Mouse (Mus musculus): ENCODE measurements around the gene Ppid. TPM values are rescaled to one million over a fixed set of nuclear protein-coding genes. Genes with fewer than 3 reads are reported as not detected.
"Not testable (repeated sequence)": the region's sequence is repeated elsewhere in the genome, so short reads cannot be mapped to it uniquely, and the experiment has no call there.

Gene Ppid
- total RNA-seq, 2 experiments from 2014 or later, result 67.2 to 73.7 TPM

DNA sequence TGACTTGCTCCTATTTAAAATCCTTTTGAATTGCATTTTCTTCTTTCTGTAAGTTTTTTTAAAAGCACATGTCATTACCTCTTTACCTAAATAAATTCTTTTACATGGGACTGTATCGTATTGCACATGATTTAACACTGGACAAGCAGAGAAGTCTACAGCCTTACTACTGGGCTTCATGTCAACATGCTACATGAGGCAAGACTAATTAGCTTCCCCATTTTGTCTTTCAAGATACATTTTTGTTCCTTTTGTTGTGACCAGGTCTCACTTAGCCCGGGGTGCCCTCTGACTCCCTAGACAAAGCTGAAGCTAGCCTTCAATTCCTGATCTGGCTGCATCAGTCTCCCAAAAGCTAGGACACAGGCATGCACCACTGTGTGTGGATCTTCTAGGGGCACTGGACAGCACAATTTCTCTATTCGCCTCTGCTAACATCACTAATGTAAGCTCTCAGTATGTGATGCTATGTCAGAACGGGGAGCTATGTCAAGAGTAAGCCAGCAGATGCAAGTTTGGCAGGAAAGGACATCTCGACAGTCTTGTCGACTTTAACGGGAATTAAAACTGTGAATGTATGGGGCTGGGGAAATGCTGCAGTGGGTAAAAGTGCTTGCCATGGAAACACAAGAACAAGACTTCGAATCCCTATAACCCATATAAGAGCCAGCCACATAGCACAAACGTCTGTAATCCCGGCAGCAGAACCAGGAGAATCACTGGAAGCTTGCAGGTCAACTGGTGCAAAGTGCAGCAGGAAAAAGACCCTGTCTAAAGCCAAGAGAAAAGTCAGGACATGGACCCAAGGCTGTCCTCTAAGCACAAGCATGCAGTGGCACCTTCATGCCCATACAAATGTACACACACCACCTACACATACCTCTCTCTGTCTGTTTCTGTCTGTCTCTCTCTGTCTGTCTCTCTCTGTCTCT lies 29.1 kb upstream of the Ppid start:
- no peak overlapping the region for H3K4me3 ChIP-seq
- no peak overlapping the region for H3K27ac ChIP-seq
- no peak for TF ChIP-seq CTCF (IDR thresholded peaks at IDR 0.05)
- no peak for DNase-seq (ENCODE audit: extremely low spot score in 1 of 2, low spot score in 2 of 2)
- intact Hi-C loops (cut with DNase I), result loop anchor here (10.0 kb wide), 1 partner anchor 47 kb away; no protein-coding TSS in a partner anchor

DNA sequence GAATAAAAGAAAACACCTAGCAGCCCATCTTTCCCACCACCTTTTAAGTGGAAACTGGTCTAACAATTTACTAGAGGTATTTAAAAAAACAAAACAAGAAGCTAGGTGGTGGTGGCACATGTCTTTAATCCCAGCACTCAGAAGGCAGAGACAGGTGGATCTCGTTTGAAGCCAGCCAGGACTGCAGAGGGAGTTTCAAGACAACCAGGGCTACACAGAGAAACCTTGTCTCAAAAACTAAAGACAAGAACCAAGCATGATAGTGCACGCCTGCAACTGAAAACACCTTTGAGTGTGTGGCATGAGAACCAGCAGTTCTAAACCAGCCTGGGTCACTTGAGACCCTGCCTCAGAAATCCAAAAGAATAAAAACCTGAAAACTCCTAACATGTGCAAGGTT lies 27.6 kb upstream of the Ppid start:
- Histone ChIP-seq H3K27ac (no peak overlapping the region), H3K4me3 (no peak overlapping the region)
- TF ChIP-seq CTCF (IDR thresholded peaks at IDR 0.05), result no peak
- intact Hi-C loops (cut with DNase I), result loop anchor here (10.0 kb wide), 1 partner anchor 49 kb away; no protein-coding TSS in a partner anchor
- DNase-seq (ENCODE audit: extremely low spot score in 1 of 2, low spot score in 2 of 2), result no peak

DNA sequence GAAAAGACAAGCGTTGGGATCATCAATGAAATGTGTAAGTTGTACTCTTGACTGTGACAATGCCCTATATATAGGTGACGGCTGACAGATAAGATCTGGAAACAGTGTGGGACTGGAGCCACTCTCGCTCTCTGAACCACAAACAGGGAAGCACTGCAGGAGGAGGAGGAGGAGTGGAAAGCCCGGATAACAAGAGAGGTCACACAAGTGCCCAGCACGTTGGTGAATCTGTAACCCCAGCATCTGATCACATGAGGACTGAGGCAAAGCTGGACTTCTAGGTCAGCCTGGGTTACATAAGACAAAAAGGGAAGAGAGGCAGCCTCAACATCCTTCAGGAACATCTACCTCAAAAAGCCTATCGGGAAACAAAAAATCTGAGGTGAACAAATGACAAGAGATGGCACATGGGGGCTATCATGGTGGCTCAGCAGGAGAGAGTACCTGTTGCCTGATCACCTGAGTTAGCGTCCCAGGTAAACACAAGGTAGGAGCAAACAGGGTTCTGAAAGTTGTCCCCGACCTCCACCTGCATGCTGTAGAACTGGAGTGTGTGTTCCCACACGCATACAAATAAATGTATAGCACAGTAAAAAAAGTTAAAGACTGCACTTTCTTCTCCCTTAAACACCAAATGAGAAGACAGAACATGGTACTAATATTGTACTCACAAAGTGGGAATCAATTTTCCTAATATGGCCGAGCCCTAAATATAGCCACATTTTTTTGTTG lies 26.1 kb upstream of the Ppid start:
- Histone ChIP-seq H3K4me3 (no peak overlapping the region), H3K27ac (no peak overlapping the region)
- DNase-seq (ENCODE audit: extremely low spot score in 1 of 2, low spot score in 2 of 2), result no peak
- intact Hi-C loops (cut with DNase I), result loop anchor here (5.0 to 10.0 kb wide), 3 partner anchors 33 to 363 kb away; no protein-coding TSS in a partner anchor
- no peak for TF ChIP-seq CTCF (IDR thresholded peaks at IDR 0.05)

DNA sequence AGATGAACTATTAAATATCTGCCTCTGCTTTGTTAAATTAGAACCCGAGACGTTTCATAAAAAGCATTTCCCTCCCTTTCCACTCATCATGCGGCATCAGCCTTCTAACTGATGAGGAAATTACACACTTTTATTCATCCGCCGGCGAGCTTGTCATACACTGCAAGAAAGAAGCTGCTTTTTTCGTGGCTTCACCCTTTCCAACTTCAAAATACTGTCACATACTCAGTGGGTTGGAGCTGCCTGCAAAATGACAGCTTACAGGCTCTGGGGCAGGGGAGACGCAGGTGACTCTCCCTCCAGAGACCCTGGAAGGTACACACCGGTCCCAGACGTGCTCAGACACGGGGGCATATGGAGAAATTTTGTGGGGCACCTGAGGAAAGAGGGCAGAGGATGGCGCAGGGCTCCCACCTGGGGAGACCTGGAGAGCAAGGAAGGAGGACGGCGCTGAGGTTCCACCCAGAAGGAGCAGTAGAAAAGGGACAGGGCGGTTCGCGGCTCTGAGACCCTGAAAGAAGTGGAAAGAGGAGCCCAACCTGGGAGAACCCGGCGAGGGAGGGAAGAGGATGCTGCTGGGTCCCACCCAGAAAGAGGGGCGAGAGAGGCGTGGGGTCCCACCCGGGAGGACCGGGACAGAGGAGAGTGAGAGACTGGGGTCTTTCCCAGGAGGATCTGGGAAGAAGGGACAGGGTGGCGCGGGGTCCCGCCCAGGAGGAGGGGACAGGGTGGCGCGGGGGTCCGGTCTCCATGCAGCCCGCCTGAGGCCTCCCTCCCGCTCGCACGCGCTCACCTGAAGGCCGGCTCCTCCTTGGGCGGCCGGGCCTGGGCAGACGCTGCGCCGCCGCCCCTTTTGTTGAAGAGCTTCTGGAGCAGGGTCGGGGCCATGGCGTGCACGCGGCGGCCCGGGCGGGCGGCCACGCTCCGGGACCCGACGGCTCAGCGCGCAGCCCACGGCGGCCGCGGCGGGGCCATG lies 24.1 kb upstream of the Ppid start:
- peak overlapping the region; percentile 75 for H3K27ac ChIP-seq
- intact Hi-C loops (cut with DNase I), result loop anchor here (2.0 to 10.0 kb wide), 4 partner anchors 35 to 365 kb away; partner anchors contain the start of gene Rapgef2
- DNase-seq (ENCODE audit: extremely low spot score in 1 of 2, low spot score in 2 of 2), result peak; percentile 19 to 26
- TF ChIP-seq CTCF (IDR thresholded peaks at IDR 0.05), result no peak
- peak overlapping the region; percentile 73 for H3K4me3 ChIP-seq

DNA sequence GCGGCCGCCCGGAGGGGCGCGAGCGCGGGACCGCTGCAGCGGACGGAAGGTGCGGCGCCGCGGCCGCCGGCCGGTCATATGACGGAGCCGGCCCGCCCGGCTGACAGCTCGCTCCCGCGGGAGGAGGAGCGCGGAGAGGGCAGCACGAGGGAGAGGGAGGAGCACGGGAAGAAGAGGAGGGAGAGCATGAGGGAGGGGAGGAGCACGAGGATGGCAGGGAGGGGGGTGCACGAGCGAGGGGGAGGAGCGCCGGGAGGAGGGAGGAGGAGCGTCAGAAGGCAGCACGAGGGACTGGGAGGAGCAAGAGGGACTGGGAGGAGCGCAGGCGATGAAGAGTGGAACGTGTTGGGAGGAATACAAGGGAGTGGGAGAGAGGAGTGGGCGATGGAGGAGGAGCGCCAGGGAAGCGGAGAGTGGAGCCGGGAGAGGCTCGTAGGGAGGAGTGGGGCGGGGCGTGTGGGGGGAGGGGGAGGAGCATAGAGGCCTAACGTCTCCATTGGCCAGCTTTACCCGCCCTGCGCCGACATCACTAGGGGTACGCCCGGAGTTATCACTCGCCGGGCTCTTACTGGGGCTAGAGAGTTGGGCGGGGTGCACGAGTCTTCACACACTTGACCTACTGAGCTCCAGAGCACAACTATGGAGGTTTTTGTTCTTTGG lies 23.3 kb upstream of the Ppid start, which contains the start of gene Fnip2:
Fnip2 (minus strand) TSS at position 94 of the 660 bp plus-strand sequence.
- Histone ChIP-seq H3K4me3 (peak within 1 kb of the TSS; percentile 73), H3K27ac (peak within 1 kb of the TSS; percentile 85)
- no peak for TF ChIP-seq CTCF (IDR thresholded peaks at IDR 0.05)
- DNase-seq (ENCODE audit: extremely low spot score in 1 of 2, low spot score in 2 of 2), result peak; percentile 81 to 89
- intact Hi-C loops (cut with DNase I), result loop anchor here (2.0 to 10.0 kb wide), 4 partner anchors 36 to 366 kb away; partner anchors contain the start of gene Rapgef2

DNA sequence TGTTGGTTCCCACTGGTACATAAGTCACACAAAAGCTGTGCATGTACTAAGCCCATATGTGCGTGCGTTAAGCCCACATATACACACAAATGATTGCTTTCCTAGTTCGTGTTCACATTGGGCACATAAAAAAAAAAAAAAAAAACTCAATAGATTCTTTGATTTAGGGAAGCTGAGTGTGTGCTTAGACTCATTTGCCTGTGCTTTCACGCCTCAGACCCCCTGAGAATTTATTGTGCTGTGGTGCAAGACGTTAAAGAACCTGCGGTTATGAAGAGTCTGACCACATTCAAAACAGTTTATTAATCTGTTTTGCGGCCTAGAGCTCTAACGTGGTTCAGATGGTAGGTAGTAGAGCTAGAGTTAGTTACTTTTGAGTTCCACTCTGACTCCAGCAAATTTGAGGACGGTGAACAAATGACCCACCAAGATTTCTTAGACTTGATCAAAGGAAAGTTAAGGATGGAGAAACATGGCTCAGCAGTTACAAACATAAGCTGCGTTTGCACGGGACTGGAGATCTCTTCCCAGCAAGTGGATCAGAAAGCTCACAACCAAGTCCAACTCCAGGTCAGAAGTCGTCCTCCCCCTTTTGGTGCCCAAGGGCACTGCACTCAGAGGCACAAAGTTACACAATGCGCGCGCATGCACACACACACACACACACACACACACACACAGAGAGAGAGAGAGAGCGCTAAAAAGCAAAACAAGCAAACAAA lies 22.4 kb upstream of the Ppid start:
- no peak for DNase-seq (ENCODE audit: extremely low spot score in 1 of 2, low spot score in 2 of 2)
- no peak for TF ChIP-seq CTCF (IDR thresholded peaks at IDR 0.05)
- Histone ChIP-seq H3K27ac (peak overlapping the region; percentile 54; the same call in 1 of the 2 replicates), H3K4me3 (no peak overlapping the region)
- intact Hi-C loops (cut with DNase I), result loop anchor here (5.0 to 10.0 kb wide), 3 partner anchors 36 to 366 kb away; no protein-coding TSS in a partner anchor

DNA sequence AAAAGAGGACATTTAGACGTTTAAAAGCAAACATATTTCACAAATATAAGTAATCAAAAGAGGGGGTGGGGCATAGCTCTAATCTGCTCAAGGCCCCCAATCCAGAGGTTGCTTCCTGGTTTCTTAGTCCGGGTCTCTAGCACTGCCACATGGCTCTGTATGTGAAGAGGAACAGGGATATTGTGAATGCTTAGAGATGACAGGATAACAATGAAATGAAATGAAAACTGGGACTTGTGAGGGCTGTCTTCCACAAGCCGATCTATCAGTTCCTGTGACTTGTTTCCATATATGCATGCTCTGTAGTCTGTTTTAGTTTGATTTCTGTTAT lies 21.8 kb upstream of the Ppid start:
- intact Hi-C loops (cut with DNase I), result loop anchor here (5.0 to 10.0 kb wide), 3 partner anchors 37 to 367 kb away; no protein-coding TSS in a partner anchor
- Histone ChIP-seq H3K4me3 (no peak overlapping the region), H3K27ac (no peak overlapping the region)
- no peak for DNase-seq (ENCODE audit: extremely low spot score in 1 of 2, low spot score in 2 of 2)
- no peak for TF ChIP-seq CTCF (IDR thresholded peaks at IDR 0.05)

DNA sequence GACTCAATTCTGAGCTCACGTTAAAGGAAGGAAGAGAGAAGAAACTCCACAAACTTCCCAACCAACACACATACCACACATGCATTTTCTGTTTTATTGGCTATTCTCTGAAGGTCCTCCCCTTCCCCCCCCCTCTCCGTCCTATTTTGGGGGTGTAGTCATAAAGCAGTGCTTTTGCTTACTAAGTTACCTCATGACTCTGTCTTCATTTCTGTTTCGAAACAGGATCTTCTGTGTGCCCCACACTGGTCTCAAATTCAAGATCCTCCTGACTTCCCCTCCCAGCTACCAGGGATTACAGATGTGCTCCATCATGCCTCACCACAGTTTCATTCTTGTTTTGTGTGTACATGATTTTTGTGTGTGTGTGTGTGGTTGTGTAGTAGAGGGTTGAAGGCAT lies 18.7 kb upstream of the Ppid start:
- intact Hi-C loops (cut with DNase I), result no loop called here
- DNase-seq (ENCODE audit: extremely low spot score in 1 of 2, low spot score in 2 of 2), result no peak
- Histone ChIP-seq H3K4me3 (no peak overlapping the region), H3K27ac (no peak overlapping the region)
- TF ChIP-seq CTCF (IDR thresholded peaks at IDR 0.05), result no peak

DNA sequence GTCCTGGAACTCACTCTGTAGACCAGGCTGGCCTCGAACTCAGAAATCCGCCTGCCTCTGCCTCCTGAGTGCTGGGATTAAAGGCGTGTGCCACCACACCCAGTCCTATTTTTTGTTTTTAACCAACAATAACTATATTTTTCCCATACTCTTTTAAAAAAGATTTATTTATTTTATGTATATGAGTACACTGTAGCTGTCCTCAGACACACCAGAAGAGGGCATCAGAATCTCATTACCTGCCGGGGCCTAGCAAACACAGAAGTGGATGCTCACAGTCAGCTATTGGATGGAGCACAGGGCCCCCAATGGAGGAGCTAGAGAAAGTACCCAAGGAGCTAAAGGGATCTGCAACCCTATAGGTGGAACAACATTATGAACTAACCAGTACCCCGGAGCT lies 17.8 kb upstream of the Ppid start:
- intact Hi-C loops (cut with DNase I); H3K27ac ChIP-seq; DNase-seq (ENCODE audit: extremely low spot score in 1 of 2, low spot score in 2 of 2); H3K4me3 ChIP-seq: not testable (repeated sequence)

DNA sequence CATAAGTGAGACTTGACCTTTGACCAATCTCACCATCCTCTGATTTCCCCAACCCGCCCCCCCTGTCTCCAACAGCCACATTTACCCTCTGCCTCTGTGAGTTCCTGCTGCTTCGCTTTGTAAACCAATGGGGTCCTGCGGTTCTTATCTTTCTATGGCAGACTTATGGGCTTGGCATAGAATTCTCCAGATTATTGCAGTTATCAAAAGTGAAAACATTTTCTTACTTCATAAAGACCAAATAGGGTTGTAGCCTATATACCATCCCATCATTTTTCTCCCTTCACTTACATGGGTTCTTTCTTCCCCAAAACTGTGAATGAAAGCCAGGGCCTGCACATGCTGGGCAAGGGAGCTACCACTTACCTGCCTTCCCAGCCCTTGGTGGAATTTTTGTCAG lies 16.8 kb upstream of the Ppid start:
- Histone ChIP-seq H3K4me3 (no peak overlapping the region), H3K27ac (no peak overlapping the region)
- TF ChIP-seq CTCF (IDR thresholded peaks at IDR 0.05), result no peak
- intact Hi-C loops (cut with DNase I), result no loop called here
- DNase-seq (ENCODE audit: extremely low spot score in 1 of 2, low spot score in 2 of 2), result no peak

Data from left cerebral cortex, adult 2 months (tissue).